Mouse (Mus musculus) skeletal muscle tissue, adult 2 months (tissue): ENCODE results near the gene Siglecg.
"Not testable (repeated sequence)": the region's sequence is repeated elsewhere in the genome, so short reads cannot be mapped to it uniquely, and the experiment has no call there.

Experiments
- DNase-seq: peaks from one replicate; pipeline ENCODE4 v3.0.0-alpha.2; 2012; ENCODE audit warnings: low read depth, low spot score

Gene Siglecg

DNA sequence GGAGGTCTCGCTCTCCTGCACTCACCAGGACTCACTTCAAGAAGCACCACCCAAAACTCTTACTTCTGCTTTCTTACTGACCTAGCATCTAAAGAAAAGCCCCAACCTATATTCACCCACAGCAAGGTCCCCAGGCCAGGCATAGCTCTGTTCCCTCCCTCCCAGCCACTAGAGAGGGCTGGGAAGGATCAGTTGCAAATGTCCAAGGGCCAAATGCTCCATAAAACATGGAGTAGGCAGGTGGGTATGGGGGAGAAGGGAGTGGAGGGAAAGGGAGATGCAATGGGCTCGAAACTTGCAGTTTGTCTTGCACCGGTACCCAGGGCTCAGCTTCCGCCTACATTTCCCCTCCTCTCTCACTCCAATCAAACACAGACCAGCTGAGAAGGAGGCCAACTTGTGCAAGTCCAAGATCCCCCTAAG lies at the start of gene Siglecg:
TSS of gene Siglecg (plus strand) at position 74 of the 423 bp plus-strand sequence.
- no peak for DNase-seq

DNA sequence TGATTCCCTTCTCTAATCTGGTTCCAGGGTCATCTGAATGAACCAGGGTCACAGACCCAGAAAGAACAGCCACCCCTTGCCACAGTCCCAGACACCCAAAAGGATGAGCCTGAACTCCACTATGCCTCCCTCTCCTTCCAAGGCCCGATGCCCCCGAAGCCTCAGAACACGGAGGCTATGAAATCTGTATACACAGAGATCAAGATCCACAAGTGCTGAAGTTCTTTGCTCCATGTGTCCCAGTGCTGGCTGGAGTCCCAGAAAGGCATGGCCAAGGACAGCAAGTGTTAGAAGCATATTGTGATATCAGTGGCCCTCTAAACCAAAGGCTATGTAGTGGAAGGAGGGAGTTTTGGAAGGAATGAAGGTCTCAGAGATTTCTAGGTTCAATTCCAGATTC lies 49.4 kb upstream of the Siglecg start:
- DNase-seq = no peak

DNA sequence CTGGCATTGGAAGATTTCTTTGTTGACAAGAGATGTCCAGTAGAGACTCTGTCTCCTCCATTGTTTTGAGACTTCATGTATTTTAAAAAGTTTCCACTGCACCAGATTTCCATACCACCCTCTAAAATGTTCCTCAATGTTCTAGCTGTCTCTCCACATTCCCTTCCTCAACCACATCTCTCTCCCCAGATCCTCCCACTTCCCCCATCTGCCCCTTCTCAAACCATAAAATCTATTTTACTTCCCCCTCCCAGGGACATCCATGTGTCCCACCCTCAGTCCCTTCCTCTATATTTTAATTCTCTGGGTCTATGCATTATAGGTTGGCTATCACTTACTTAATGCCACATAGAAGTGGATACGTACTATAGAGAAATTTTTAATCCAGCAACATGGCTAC lies 46.6 kb upstream of the Siglecg start:
- DNase-seq = no peak

DNA sequence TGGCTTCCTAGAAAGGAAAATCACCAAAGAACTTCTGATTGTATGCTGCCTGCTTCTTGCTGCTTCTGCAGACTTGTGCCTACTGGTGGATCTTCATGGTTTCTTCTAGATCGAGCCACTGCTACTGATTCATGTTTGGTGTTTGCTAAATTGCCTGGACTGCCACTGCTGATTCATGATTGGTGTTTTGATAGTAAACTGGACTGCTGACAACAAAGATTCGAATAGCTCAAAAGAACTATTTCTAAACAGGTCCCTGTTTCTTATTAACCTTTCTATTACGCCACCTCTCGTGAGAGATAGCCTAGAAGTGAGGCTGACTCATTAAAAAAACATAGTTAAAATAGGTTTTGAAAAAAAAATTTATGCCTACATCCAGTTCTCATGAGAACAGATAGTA lies 46.0 kb upstream of the Siglecg start:
- DNase-seq = no peak

DNA sequence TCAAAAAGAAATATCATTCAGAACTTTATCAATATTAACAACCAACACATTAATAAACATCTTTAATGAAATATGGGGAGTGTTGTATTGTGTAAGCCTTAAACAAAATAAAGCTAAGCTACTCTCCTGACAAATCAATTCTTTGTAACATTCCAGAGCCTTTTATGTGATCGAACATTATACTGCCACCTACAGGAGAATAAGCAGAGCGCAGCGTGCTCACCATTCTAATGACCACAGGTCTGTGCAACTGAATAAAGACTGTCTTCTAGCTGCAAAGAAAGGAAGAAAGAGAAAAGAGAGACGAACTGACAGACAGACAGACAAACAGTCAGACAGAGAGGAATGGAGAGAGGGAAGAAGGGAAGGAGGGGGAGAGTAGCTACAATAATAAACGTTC lies 29.8 kb upstream of the Siglecg start:
- DNase-seq = peak; percentile 13

DNA sequence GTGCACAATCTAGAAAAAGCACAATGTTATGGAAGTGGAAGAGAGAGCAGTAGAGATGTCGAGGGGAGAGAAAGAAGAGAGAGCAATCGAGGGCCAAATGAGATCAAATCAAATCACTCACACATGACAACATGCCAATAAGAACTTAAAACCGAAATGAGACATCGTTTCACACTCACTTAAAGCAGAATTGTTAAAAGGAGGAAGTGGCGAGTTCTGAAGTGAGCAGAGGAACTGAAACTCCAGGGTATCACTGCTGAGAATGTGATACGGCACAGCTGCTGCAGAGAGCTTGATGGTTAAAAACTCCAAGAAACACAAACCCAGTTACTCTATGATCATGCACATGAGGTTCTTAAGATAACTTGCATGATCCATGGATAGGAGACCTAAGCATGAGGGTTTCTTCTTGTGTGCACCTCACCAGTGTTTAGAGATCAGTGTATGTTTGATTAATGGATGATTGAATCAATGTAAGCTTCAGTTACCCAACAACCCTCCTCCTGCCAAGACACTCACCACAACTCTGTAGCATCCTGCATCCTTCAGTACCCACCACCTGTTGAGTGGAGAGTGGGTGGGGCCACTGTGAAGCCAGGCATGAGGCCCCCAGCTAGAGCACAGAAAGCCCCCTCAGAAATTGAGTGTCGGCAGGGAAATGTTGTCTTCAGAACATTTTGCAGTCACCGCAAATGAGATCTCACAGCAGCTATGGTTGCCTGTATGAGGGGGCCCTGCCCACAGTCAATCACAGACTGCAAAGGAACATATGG lies 15.5 kb upstream of the Siglecg start:
- DNase-seq = peak; percentile 24

DNA sequence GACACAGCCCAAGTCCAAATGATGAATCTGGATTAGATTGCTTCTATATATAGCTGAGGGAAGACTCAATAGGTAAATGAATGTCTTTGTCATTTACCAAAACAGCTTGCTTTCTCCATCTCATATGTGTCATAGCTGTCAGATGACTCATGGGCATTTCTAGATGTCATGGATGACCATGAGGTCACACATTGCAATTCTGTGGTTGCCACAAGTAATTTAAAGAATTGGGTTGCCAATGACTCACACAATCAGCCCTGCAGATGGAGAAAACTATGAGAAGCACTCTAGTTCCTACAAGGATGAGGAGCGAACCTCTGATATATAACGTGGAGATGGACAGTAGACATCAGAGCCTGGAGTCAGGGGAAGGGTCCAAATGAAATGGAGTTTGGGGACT lies 8.5 kb upstream of the Siglecg start:
- DNase-seq = no peak

DNA sequence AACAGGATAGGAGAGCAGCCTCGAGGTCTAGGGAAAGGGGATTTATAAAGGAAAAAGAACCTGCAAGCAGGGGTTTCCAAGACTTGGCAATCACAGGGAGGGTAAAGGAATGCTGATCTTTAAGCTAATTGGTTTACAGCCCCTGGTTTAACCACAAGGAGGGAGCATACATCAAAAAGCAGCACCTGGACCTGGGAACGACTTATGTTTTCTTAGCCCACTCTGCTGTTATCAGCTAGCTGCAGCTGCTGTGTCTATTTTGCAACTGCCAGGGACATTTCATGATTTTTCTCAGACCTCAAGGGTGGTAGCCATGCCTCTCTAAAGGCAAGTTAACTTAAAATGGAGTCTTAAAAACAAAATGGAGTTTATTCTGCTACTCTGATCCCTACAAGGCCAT lies 5.3 kb upstream of the Siglecg start:
- DNase-seq = no peak

DNA sequence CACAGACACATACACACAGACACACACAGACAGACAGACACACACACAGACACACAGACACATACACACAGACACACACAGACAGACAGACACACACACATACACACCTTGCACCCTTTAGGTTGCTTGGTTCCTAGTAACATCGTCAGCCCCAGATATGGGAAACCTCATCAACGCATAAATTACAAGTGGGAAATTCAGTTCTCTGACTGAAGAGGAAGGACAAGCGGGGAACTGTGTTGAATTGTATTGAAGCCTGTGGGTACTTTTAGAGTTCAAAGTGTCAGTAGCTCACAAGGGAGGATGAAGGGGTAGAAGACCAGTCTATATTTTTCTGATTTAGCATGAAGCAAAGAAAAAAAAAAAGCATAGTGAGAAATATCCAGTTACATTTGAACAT lies 431 bp upstream of the Siglecg start:
- no peak for DNase-seq

DNA sequence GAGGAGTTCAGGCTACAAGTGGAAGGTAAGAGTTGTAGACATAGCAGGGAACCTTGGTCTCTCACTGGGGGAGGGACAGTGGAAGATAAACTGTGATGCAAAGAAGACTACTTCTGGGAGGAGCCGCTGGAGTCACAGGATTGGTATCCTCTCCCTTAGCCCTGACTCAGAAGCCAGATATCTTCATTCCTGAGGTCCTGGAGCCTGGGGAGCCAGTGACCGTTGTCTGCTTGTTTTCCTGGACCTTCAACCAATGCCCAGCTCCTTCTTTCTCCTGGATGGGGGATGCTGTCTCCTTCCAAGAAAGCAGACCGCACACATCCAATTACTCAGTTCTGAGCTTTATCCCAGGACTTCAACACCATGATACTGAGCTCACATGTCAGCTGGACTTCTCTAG lies 1.1 kb downstream of the Siglecg start:
- no peak for DNase-seq

DNA sequence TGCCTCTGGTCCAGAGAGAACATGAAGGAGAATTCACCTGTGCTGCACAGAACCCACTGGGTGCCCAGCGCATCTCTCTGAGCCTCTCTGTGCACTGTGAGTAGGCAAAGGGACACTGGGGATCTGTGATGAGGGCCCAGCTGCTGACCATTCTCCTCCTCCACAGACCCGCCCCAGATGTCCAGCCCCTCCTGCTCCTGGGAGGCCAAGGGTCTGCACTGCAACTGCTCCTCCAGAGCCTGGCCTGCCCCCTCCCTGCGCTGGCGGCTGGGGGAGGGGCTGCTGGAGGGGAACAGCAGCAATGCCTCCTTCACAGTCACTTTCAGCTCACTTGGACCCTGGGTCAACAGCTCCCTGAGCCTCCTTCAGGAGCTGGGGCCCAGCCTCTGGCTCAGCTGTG lies 3.7 kb downstream of the Siglecg start:
- DNase-seq = not testable (repeated sequence)

DNA sequence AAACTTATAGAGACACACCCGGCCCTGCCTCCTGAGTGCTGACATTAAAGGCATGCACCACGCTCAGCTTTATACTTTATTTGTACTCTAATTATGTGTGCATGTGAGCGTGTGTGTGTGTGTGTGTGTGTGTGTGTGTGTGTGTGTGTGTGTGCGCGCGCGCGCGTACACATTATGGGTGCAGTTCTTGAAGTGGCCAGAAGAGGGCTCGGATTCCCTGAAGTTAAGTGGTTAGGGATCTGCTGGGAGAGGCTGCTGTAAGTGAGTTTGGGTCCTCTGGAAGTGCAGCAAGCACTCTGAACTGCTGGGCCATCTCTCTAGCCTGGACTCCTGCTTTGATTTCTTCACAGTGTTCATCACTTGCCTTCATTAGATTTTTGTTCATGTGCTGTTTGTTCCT lies 9.3 kb downstream of the Siglecg start:
- no peak for DNase-seq

DNA sequence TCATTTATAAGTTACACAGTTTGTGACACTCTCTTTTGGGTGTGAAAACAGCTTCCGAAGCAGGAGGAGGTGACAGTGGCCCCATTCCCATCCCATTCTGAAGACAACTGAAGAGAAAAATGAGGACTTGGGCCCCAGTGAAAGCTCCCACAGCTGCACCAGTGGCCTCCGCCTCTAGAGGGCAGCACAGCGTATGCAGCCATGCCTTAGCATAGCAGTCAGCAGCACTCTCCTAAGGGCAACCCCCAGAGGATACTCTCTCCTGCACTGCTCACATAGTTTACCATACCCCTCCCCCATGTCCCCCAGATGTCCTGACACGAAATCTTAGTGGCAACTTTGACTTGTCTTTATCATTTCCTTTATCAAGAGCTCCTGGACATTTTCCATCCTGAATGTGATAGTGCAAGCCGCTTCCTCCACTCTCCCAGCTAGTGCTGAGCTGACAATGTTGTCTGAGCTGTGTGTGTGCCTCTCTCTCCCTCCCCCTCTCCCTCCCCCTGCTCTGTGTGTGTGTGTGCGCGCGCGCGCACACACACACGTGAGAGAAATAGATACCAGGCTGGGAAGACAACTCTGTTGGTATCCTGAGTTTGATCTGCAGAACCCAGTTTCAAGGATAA lies 15.1 kb downstream of the Siglecg start:
- peak; percentile 58 for DNase-seq

DNA sequence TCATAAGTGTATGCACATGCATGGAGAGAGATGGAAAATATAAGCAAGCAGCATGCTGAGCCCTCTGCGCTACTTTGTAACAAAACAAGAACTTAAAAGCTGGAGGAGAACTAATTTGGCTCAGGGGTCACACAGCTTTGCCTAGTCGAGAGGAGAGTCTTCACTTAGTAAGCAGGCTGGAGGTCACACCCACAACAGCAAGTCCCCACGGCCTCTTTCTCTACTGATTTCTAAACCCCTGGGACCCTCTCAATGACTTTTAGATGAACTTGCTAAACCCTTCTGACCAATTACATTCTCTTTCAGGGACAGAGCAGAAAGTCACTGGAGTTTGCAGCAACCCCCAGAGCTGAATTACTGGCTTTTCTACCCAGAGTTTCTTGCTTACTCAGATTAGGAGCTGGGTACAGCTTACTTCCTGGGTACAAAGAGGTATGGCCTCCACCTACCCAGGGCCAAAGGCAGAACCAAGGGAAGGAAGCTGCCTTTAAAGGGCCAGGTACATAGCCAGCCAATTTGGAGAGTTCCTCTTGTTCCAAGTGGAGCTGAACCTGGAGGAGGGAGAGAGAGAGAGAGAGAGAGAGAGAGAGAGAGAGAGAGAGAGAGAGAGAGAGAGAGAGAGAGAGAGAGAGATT lies 16.1 kb downstream of the Siglecg start:
- DNase-seq = no peak

DNA sequence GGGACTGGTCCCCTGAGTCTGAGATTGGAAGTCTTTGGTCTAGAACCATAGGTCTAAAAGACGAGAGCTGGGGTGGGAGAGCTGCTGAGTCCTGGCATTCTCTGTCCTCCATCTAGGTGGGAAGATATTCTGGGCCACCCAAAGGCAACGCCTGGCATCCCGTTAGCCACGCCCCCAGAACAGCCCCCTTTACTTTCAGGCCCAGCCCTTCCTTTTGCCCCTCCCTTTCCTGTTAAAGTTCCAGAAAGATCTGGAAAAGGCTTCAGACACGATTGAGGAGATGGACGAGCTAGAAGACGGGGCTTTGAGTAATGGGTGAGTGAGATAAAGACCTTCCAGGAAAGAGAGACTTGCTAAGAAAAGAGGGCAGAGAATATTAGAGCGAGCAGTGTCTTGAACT lies 19.4 kb downstream of the Siglecg start, which contains the start of gene Lim2:
TSS of gene Lim2 (plus strand) at position 265 of the 400 bp plus-strand sequence.
- DNase-seq = no peak

DNA sequence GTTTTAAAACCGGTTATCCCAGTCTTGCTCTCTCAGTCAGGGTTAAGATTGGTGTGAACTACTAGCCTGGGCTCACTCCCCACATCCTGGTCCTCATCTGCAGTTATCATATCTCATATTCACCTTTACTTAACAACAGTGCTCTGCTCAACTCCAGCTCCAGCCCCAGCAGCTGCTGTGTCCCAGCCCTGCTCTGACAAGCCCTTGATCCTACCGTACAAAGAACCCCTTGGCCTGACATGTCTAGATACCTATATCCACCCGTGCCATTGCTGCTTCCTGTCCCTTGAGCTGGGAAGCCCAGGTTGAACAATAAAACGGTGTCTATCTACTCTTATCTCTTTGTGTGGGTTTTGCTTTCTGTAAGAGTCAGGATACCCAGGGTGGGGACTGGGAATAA lies 21.5 kb downstream of the Siglecg start:
- DNase-seq = no peak

DNA sequence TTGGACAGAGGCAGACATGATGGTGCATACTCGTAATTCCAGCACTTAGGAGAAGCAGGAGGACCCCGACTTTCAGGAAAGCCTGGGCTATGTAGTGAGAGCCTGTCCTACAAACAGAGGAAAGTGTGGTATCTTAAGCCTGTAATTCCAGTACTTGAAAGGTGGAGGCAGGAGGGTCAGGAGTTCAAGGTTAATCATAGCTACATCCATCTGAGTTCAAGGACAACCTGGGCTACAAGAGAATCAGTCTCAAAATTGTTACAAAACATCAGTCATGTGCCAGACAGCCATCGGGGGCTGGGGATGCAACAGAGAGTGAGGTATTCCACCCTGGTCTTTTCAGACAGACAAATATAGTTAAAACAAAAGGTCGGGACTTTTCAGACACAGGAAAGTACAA lies 24.9 kb downstream of the Siglecg start:
- DNase-seq = no peak

DNA sequence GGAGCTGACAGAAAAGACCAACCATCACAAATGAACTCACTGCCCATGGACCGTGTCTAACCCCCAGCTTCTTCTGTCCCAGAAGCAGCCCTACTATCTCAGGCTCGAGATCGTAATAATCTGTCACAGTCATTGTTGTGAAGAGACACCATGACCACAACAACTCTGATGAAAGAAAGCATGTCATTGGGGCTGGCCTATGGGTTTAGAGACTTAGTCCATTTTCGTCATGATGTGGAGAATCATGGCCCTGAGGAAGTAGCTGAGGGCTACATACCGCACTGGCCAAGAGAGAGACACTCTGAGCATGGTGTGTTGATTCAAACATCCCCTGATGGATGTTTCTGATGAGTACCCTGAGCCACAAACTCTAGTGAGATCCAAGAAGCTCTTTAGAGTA lies 26.7 kb downstream of the Siglecg start:
- DNase-seq = no peak

DNA sequence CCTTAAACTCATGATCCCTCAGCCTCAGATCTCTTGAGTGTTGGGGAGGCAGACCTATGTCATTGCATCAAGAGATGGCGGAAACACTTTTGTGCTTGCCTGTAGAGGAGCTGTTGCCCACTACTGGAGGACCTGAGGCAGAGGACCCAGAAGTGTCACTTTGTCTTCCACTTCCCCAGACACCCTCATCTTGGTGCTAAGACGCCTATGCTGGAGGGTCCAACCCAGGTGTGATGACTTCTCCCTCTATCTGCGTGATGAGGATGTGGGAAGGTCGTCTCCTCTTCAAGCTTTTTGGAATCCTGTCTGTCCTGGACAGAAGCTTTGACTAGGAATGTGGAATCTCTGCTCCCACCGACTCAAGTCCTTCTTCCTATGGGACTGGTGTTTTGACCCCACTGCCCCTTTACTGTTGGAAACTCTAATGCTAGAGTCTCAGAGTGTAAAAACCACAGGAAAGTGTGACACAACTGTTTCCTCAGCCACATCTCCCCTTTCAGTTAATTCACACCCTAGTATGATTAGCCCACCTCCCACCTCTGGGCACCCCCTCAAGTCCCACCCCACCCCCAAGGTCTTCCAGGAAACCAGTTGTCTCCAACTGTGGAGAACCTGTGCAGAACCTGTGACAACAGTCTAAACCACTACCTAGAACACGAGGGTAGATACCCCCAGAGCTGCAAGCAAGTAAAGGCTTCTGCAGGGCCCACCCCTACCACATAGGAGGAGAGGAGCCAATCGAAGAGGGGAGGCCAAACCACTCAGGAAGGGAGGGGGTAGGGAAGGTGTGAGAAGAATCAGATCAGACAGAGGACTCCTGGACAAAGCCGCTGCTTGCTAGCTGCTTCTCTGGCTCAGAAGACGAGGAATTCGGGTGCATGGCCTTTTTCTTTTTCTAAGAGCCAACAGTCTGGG lies 28.6 kb downstream of the Siglecg start, which contains the start of gene Nkg7:
TSS of gene Nkg7 (plus strand) at position 733 of the 915 bp plus-strand sequence.
- no peak for DNase-seq

DNA sequence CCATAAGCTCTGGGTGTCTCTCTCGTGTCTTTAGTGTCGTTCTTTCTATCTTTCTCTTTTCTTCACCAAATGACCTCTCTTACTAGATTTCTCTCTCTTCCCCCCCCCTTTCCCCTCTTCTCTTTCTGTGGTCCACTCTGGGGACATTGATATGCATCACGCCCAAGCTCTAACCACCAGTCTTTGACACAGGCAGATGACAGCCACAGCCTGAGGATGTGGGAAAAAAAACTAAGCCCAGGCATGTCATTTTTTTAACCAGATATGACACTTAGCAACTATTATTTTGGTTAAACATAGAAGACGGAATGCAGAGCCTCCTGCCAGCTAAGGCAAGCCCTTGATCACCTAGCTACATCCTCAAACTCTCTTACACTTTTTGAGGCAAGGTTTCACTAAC lies 30.6 kb downstream of the Siglecg start:
- no peak for DNase-seq

DNA sequence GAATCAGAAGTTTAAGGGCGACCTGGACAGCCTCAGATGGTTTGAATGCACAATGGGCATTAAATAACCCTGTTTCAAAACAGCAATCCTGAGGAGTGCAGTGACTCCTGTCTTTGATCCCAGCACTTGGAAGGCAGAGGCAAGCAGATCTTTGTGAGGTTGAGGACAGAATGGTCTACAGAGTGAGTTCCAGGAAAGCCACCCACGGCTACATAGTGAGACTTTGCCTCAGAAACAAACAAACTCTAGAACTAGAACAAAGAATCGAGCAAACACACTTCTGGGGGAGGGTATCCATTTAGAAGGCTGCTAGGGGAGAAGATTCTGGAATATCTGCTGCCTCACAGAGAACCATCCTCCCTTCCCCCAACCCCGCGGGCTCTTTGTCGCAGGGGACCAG lies 32.5 kb downstream of the Siglecg start, which contains the start of gene Cldnd2:
TSS of gene Cldnd2 (plus strand) at position 301 of the 400 bp plus-strand sequence.
- no peak for DNase-seq

DNA sequence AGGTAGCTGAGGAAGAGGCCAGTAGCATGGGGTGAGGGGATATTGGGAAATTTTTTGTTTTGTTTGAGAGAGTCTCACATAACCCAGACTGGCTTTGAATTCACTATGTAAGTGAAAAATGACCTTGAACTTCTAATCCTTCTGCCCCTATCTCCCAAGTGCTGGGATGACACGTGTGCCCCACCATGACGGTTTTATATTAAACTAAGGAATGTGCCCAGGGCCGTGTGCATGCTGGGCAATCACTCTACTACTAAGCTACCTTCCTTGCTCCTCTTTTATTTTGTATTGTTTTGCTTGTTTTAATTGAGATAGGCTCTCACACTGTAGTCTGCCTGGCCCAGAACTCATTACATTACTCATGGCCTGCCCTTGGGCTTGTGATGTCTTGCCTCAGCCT lies 33.1 kb downstream of the Siglecg start:
- DNase-seq = no peak
